Mouse (Mus musculus): ENCODE measurements at regions not wholly inside any gene's neighbourhood (a gene's known extent, or its start where the extent isn't known, plus 50 kb on each side); places are given as distances from the start of the nearest gene placed in this dataset.

DNA sequence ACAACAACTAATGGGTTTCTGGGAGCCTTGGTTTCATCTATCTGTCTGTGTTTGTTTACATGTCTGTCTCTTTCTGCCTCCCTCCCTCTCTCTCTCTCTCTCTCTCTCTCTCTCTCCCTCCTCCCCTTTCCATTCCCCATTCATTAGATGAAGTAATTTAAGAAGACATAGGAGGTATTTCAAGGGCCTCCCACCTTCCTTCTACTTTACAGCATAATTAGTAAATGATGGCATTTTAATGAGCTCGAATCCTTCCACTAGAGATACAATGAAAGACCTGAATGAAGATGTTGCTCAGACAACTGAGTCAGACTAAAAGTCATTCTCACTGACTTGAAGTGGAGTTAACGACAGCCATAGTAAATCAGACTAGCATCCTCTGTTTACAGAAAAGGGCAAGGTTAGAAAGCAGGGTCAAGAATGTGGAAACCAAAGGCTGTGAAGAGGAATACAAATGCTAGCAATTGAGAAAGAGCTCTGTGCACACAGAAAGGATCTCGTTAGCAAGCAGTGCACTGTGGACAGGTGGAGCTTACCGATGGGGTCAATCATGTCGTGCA lies 111.1 kb upstream of the Ccn2 start:
- TF ChIP-seq JUND (conservative IDR thresholded peaks at IDR 0.05; ENCODE audit: low read depth, low read length) (no peak), CTCF (conservative IDR thresholded peaks at IDR 0.05 in 1 of 2, IDR thresholded peaks at IDR 0.05 in 1 of 2; ENCODE audit: low read depth in 2 of 2, low read length in 2 of 2) (no peak), E2F4 (IDR thresholded peaks at IDR 0.05; ENCODE audit: insufficient replicate concordance, low read depth, low read length) (no peak), EP300 (IDR thresholded peaks at IDR 0.05; ENCODE audit: low read length) (no peak)

Measured in CH12.LX (cell line).